ENCODE assay signal across 10 mouse cellular contexts in the genomic region with DNA sequence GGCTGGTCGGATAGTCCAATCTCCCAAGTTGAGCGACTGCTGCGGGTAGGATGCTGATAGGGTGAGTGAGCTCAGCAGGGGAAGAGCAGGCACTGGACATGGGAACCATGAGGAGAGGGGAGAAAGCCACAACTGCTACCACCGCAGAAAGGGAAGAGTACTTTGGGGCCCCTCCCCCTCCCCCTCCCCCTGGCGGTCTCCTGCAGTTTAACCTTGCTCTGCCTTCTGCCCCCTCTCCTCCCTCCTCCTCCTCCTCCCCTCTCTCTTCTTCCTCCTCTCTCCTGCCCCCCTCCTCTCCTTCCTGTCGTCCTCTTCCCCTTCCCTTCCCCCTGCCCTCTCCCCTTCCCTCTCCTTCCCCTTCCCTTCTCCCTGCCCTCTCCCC.
DNase-seq lines count a peak whose midpoint lies in the region; ATAC-seq and TF ChIP-seq lines count a peak whose summit lies in the region.
"Had no signal": no experiment of that assay in that cellular context is flagged by ENCODE, and none has a peak within 500 bp of the region (broad histone marks: within the 10 kb centered on the region; RNA-seq: fewer than 3 reads in every experiment).

No protein-coding gene starts in this region.

- H3K9me3 ChIP-seq in heart, embryonic 15.5 days (replicated peaks): no peaks in the 10 kb centered on the region
- H3K9me3 ChIP-seq in ES-E14 (ENCODE audit: control insufficient read depth, insufficient read depth, low read depth, low read length): no peaks in the 10 kb centered on the region
- H3K9me3 ChIP-seq in liver, postnatal 0 days (ENCODE audit: low read length): no peaks in the 10 kb centered on the region

- no peak for TF ChIP-seq CTCF in liver, postnatal 0 days (IDR thresholded peaks at IDR 0.05; ENCODE audit: low read depth)

- peaks cover 87% of the 10 kb centered on the region for H3K4me1 ChIP-seq in heart, embryonic 15.5 days (replicated peaks)
- peaks cover 22 to 65% of the 10 kb centered on the region in 2 experiments for H3K4me1 ChIP-seq in ES-E14 (ENCODE audit: control insufficient read depth in 2 of 2, insufficient read depth in 2 of 2, low read length in 2 of 2, poor library complexity in 1 of 2)
- peaks cover 39% of the 10 kb centered on the region for H3K4me1 ChIP-seq in liver, postnatal 0 days (ENCODE audit: insufficient read depth)

- H3K4me2 ChIP-seq in heart, embryonic 15.5 days: peak overlapping the region; percentile 63
- H3K4me2 ChIP-seq in liver, postnatal 0 days (ENCODE audit: low read depth, low read length): 0 out of 2 replicates have a peak overlapping the region, but pooled peaks have one; percentile 47

- no peaks in the 10 kb centered on the region for H3K27me3 ChIP-seq in heart, embryonic 15.5 days
- H3K27me3 ChIP-seq in liver, postnatal 0 days (ENCODE audit: insufficient read depth, low read length): no peaks in the 10 kb centered on the region
- H3K27me3 ChIP-seq: CH12.LX had no signal

- no peak overlapping the region for H3K9ac ChIP-seq in heart, embryonic 15.5 days
- H3K9ac ChIP-seq in ES-E14 (ENCODE audit: insufficient read depth, low read depth, low read length, poor library complexity, severe bottlenecking): peak overlapping the region; percentile 29
- H3K9ac ChIP-seq in liver, postnatal 0 days (replicated peaks): no peak overlapping the region

- H3K27ac ChIP-seq in heart, embryonic 15.5 days: peak overlapping the region; percentile 50
- peak overlapping the region; percentile 74 for H3K27ac ChIP-seq in ES-E14 (ENCODE audit: insufficient read depth, low read depth, low read length, poor library complexity, severe bottlenecking)
- H3K27ac ChIP-seq in liver, postnatal 0 days (ENCODE audit: low read depth): no peak overlapping the region

- in situ Hi-C loops in ES-E14 (cut with MboI; ENCODE audit: low sequenced_read_pairs in 2 of 2, unreplicated experiment in 2 of 2): no loop called here

- no peak for TF ChIP-seq EP300 in liver, postnatal 0 days (IDR thresholded peaks at IDR 0.05; ENCODE audit: low read depth)

- peak overlapping the region; percentile 24; the same call in 1 of the 2 replicates for H3K4me3 ChIP-seq in heart, embryonic 15.5 days
- H3K4me3 ChIP-seq in ES-E14 (ENCODE audit: insufficient read depth in 1 of 2, low read depth in 1 of 2, low read length in 2 of 2, poor library complexity in 1 of 2, severe bottlenecking in 1 of 2): peak overlapping the region; percentile 59 to 61
- H3K4me3 ChIP-seq in liver, postnatal 0 days (ENCODE audit: low read depth, low read length): no peak overlapping the region

- no peak for DNase-seq in heart, adult 18-20 months
- no peak for DNase-seq in ES-E14 (ENCODE audit: low read depth, low spot score)
- no peak for DNase-seq in liver, postnatal 0 days
- no peak for DNase-seq in spleen, postnatal 36 days (ENCODE audit: low spot score in 2 of 2)
- no peak for DNase-seq in urinary bladder, postnatal 14 days (ENCODE audit: low spot score)
- DNase-seq in cerebellum, adult 11 months: no peak
- DNase-seq: left cerebral cortex, postnatal 4 days had no signal

- no peak for ATAC-seq in heart, embryonic 15.5 days (replicated peaks; ENCODE audit: insufficient number of reproducible peaks, insufficient read depth, low FRiP score, low read depth)
- ATAC-seq in granulocyte monocyte progenitor cell, adult 5-6 weeks (replicated peaks; ENCODE audit: poor library complexity, severe bottlenecking): peak; percentile 67
- ATAC-seq in liver, postnatal 0 days: no peak

- no peaks in the 10 kb centered on the region for H3K36me3 ChIP-seq in heart, embryonic 15.5 days
- no peaks in the 10 kb centered on the region for H3K36me3 ChIP-seq in ES-E14 (ENCODE audit: control insufficient read depth, insufficient read depth, low read length, poor library complexity, severe bottlenecking)
- H3K36me3 ChIP-seq in liver, postnatal 0 days (replicated peaks; ENCODE audit: insufficient read depth, low read length): no peaks in the 10 kb centered on the region

- WGBS in heart, embryonic 15.5 days: 27% methylated on average over 4 of the region's 6 CpGs
- 14% methylated on average over 5 of the region's 6 CpGs for WGBS in liver, postnatal 0 days (ENCODE audit: insufficient replicate concordance)

TF ChIP-seq in ES-E14, 5 proteins besides CTCF, POLR2A, EP300 and RAD21:
- TF ChIP-seq ZNF384 (IDR thresholded peaks at IDR 0.05; ENCODE audit: low read depth, low read length) (no peak), ZC3H11A (IDR thresholded peaks at IDR 0.05; ENCODE audit: borderline replicate concordance, low read depth, low read length) (no peak), MAFK (IDR thresholded peaks at IDR 0.05; ENCODE audit: insufficient read depth, low read depth, low read length) (no peak), HCFC1 (IDR thresholded peaks at IDR 0.05; ENCODE audit: borderline replicate concordance, insufficient read depth, low read length) (no peak), CHD2 (IDR thresholded peaks at IDR 0.05; ENCODE audit: low read depth, low read length) (no peak)
